Mouse (Mus musculus) frontal cortex, postnatal 25 days (tissue): ENCODE measurements around the gene Gadd45gip1.
"Not testable (repeated sequence)": the region's sequence is repeated elsewhere in the genome, so short reads cannot be mapped to it uniquely, and the experiment has no call there.

ENCODE experiments used
- DNase-seq, 2 experiments: peaks; one replicate each; pipeline ENCODE4 v3.0.0; 2022; ENCODE audit warnings: low spot score in 2 of 2

Gadd45gip1 gene

GRCm38 (mm10) chr8:84797256-84797797 is 34.0 kb upstream of the Gadd45gip1 start:
- DNase-seq, result no peak

GRCm38 (mm10) chr8:84797971-84798370 is 33.4 kb upstream of the Gadd45gip1 start:
- DNase-seq, result no peak

GRCm38 (mm10) chr8:84798446-84799135 is 32.7 kb upstream of the Gadd45gip1 start:
- no peak for DNase-seq

DNA sequence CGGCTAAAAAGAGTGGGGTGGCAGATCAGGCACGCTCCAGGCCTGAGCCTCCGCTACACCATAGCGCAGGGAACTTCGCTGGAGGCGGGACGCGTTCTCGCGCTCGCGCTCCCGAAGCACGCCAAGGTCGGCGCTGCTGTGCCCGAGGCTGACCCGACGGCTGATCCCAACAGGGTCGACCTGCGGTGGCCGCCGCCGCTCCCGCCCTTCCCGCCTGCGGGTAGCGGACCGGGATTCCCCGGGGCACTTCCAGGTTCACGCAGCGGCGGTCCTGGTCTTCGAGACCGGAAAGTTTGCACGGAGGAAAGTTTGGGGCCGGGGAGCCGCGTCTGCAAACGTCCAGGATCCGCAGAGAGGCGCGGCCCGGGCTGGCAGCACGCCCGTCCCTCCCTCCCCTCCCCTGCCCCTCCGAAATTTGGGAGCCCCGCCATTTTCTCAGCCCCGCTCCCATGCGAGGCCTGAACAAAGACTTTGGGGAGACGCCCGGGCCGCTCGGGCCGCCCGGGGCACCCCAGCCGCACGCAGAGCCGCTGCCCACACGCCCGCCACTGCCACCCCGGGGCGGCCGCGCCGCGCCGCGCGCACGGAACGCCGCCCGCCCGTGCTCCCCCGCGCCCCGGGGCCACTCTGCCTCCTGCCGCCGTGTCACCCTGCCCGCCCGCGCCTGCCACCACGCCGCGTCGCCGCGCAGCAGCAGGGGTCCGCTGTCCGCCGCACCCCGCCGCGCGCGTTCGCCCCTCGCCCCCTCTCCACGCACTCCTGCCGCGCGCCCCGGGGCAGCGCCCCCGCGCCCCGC is 32.0 kb upstream of the Gadd45gip1 start:
- no peak for DNase-seq

GRCm38 (mm10) chr8:84799999-84800831 is 31.1 kb upstream of the Gadd45gip1 start, which contains the start of gene Nfix:
Gene Nfix (minus strand): TSS chr8:84800344.
- DNase-seq, result no peak

DNA sequence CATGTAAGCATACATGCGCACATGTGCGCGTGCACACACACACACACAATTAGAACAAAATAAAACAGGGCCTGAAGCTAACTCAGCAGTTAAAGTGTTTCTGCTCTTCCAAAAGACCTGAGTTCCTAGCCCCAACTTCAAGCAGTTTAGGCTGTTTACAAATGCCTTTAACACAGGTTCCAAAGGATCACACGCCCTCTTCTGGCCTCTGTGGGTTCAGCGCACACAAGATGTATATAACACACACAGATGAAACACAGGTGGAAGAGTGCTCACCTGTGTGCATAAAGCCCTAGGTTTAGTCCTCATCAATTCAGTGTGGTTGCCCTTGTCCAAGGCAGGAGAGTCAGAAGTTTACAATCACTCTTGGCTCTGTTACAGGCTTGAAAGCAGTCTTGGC is 25.3 kb upstream of the Gadd45gip1 start:
- DNase-seq, result no peak

GRCm38 (mm10) chr8:84809109-84809940 is 22.0 kb upstream of the Gadd45gip1 start:
- no peak for DNase-seq

GRCm38 (mm10) chr8:84809941-84810280 is 21.4 kb upstream of the Gadd45gip1 start:
- DNase-seq, result no peak

GRCm38 (mm10) chr8:84810896-84811295 is 20.4 kb upstream of the Gadd45gip1 start:
- peak; percentile 98 for DNase-seq

GRCm38 (mm10) chr8:84811303-84811702 is 20.0 kb upstream of the Gadd45gip1 start:
- no peak for DNase-seq

GRCm38 (mm10) chr8:84813059-84813458 is 18.3 kb upstream of the Gadd45gip1 start:
- DNase-seq, result peak in 1 of 2 experiments; percentile 81

DNA sequence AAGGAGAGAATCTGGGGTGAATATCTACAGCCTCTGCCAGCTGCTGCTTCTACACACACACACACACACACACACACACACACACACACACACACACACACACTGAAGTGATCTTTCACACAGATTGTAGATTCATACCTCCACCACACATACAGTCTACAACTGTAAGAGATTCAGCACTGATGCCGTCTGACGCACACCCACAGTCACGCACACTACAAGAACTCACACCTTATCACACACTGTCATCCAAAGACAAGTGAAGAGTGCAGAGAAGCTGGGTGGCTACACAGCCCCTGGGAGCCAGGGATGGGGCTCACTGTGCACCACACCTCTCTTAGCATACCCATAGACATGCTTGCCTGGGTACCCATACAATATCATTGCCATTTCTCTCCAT is 17.5 kb upstream of the Gadd45gip1 start:
- no peak for DNase-seq

- no peak for DNase-seq
Measured at GRCm38 (mm10) chr8:84814240-84814554, 17.1 kb upstream of the Gadd45gip1 start.

DNA sequence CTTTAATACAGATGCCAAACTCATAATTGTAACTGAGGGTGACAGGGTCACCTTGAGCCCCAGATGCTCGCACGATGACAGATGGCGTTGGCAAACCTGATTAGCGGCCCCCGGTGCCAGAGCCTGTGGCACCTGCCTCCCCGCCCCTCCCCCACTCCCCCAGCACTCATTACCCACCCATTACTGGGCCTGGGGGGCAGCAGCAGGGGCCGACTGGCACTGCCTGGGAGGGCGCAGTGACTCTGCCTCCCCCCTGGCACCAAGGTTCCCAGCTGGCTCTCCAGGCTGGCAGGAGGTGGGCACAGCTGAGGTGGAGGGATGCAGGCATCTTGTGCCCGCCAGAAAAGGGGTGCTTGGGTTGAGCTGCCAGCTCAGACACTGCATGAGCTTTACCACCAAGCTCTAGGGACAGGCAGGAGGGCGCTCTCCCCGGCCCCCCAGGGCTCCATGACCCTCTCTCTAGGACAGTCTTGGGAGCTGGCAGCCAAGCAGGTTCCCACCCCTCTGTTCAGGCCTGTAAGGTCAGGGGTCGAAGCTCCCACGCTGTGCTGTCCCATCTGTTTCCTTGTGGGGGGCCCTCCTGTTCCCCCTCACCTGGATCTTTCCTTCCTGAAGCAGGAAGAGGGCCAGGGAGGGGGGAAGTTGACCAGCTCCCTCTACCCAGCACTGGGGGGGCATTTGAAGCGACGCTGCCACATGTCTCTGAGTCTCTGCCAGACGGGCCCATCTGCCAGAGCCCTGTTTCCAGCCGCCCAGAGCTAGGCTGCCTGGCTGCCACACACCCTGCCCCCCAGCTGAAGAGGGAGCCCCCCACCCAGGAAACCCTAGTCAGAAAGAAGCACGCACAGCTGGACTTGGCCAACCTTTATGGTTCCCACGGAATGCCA is 16.5 kb upstream of the Gadd45gip1 start:
- DNase-seq, result no peak

- peak; percentile 97 to 99 for DNase-seq
Measured at GRCm38 (mm10) chr8:84815547-84815946, 15.8 kb upstream of the Gadd45gip1 start.

DNA sequence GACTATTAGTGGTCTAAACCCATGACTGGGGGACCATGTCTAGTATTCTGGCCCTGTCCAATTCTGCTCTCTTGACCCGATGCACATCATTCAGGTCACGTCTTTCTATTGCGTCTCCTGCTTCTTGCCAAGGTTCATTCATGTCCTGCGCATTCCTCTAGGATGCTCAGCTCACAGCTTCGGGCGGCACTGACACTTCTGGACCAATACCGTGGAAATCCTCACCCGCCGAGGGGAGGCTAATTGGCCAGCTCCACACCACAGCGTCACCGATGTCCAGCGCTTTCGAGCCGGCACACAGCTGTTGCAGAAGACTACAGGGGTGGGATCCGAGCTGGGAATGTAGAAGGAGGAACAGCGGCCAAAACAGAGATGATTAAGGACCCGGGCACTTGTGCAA is 15.2 kb upstream of the Gadd45gip1 start:
- DNase-seq, result no peak

- no peak for DNase-seq
Measured at GRCm38 (mm10) chr8:84822723-84823122, 8.6 kb upstream of the Gadd45gip1 start, which contains the start of gene Dand5. Gene Dand5 (minus strand): TSS chr8:84822823.

GRCm38 (mm10) chr8:84823653-84824052 is 7.7 kb upstream of the Gadd45gip1 start:
- DNase-seq, result peak in 1 of 2 experiments; percentile 54

DNA sequence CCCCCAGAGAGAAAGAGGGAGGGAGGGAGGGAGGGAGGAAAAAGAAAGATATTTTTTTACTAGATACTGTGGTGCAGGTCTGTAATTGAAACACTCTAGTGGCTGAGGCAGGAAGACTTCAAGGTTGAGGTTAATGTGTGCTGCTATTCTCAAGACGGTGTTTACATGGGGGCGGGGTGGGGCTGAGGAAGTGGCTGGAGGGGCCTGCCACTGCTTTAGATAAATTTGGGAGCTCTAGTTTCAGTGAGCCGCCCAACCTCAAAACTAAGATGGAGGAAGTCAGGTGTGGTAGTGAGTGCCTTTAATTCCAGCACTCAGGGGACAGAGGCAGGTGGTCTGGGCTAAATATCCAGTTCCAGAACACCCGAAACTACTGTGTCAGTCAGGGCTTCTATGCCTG is 5.7 kb upstream of the Gadd45gip1 start:
- no peak for DNase-seq

- DNase-seq, result not testable (repeated sequence)
Measured at GRCm38 (mm10) chr8:84826518-84826917, 4.8 kb upstream of the Gadd45gip1 start.
